Mouse (Mus musculus) olfactory bulb, adult 2 months (tissue): ENCODE results near the gene Chtop. TPM values are rescaled to one million over a fixed set of nuclear protein-coding genes. Genes with fewer than 3 reads are reported as not detected.

ENCODE experiments used
- H3K27ac ChIP-seq: fragments of 200-500 bp; 2 replicates; pipeline ENCODE4 v1.5.1; 2012; ENCODE audit warnings: low read depth, low read length; ENCODE audit not compliant: insufficient read depth
- H3K4me1 ChIP-seq: fragments of 200-500 bp; 2 replicates; pipeline ENCODE4 v1.6.1; 2012; ENCODE audit warnings: low read length; ENCODE audit not compliant: control insufficient read depth, insufficient read depth
- H3K4me3 ChIP-seq: fragments of 200-500 bp; 2 replicates; pipeline ENCODE4 v1.5.1; 2012; ENCODE audit warnings: mild to moderate bottlenecking, low read depth, low read length, moderate library complexity; ENCODE audit not compliant: insufficient read depth
- CTCF ChIP-seq: fragments of 200-500 bp; IDR thresholded peaks from 2 replicates; pipeline ENCODE4 v1.5.1; 2012; ENCODE audit warnings: low read depth, mild to moderate bottlenecking, low read length, moderate library complexity; ENCODE audit not compliant: insufficient read depth
- POLR2A ChIP-seq: fragments of 200-500 bp; IDR thresholded peaks from 2 replicates; pipeline ENCODE4 v1.6.1; 2012; ENCODE audit warnings: mild to moderate bottlenecking, low read depth, low read length, moderate library complexity; ENCODE audit not compliant: insufficient read depth
- WGBS: fragments of 180-500 bp; shearing (Covaris S2); methylation state at CpG from one replicate; pipeline ENCODE4 v1.1.7; 2018; 5-methylcytosine and 5-hydroxymethylcytosine counted together
- polyA plus RNA-seq: library from polyadenylated mRNA; stranded (reverse); fragments of >200 nt; gene quantifications from 2 replicates; pipeline ENCODE4 v1.2.4, GENCODE M21; 2012; ENCODE audit warnings: low replicate concordance; ENCODE audit not compliant: missing spikeins, insufficient read depth, insufficient read length

Chtop gene
- polyA plus RNA-seq, 1 experiment: not detected

DNA sequence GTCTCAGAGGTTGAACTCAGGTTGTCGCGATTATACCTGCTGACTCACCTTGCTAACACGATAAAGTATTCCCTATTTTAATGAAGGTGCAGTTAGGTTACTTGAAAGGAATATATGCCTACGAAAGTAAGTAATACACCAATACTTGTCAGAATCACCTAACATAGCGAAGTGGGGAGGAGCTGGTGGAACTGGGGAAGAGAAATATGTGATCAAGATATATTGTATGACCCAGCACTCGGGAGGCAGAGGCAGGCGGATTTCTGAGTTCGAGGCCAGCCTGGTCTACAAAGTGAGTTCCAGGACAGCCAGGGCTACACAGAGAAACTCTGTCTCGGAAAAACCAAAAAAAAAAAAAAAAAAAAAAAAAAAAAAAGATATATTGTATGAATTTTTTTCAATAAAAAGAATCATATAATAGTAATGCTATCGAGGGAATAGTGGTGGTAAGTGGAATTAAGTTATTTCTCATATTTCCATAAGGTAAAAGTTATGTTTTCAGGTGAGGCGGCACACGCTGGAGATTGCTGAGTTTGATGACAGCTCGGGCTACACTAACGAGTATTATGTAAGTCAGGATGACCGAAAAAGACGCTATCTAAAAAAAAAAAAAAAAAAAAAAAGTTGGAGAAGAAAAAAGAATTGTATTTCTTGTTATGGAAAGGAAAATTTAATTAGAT is 34.0 kb downstream of the Chtop start:
- 32% methylated on average over 16 of the region's 16 CpGs for WGBS
- TF ChIP-seq POLR2A (no peak), CTCF (no peak)
- H3K27ac ChIP-seq: no peak overlapping the region
- no peak overlapping the region for H3K4me3 ChIP-seq
- peaks cover 2% of the 10 kb centered on the region; the same call in 1 of the 2 replicates for H3K4me1 ChIP-seq

DNA sequence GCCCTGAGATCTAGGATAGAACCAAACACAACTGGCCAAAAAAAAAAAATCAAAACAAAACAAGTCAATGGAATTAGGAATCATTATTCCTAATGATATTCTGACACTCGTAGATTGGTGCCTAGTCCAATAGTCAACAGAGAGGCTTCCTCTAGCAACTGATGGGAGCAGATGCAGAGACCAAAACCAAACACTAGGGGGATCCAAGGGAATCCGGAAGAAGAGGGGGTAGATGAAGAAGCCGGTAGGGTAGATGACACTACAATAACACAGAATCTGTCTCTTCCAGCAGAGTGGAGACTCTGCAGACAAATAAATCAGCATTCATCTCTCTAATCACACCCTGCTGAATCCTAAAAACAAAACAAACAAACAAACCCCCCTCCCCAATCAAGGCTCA is 37.1 kb downstream of the Chtop start:
- Histone ChIP-seq H3K4me1 (peaks cover 2% of the 10 kb centered on the region; the same call in 1 of the 2 replicates), H3K4me3 (no peak overlapping the region)

DNA sequence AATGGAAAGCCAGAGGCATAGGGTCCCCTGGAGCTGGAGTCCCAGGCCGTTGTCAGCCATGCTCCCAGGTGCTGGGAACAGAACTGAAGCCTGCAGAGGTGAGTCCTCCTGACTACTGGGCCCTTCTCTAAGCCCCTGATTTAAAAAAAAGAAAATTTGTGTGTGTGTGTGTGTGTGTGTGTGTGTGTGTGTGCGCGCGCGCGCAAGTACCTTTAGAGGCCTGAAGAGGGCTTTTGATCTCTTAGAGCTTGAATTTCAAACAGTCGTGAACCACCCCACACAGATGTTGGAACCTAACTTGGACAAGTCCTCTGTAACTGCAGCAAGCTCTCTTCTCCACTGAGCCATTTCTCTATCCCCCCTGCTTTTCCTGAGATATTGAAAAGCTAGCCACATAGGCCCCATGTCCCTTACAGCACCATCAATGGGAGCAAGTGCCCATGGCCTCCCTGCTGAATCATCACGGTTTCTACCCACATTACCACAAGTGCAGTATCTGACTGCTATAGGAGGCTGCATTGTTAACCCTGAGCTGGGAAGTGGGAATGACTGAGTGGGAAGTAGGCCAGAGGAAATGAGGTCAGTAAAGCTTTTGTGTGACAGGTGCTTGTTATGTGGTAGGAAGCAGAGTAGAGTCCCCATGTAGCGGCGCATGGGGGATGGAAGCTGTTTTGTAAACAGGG is 41.5 kb downstream of the Chtop start:
- no peak overlapping the region for H3K27ac ChIP-seq
- 93% methylated on average over 10 of the region's 10 CpGs for WGBS
- TF ChIP-seq CTCF (no peak), POLR2A (no peak)
- peaks cover 10% of the 10 kb centered on the region for H3K4me1 ChIP-seq
- no peak overlapping the region for H3K4me3 ChIP-seq

More for the DNA sequence above, 37.1 kb downstream of the Chtop start:
- WGBS: 15% methylated on average over 3 of the region's 3 CpGs
- H3K27ac ChIP-seq: no peak overlapping the region
- TF ChIP-seq CTCF (no peak), POLR2A (no peak)

DNA sequence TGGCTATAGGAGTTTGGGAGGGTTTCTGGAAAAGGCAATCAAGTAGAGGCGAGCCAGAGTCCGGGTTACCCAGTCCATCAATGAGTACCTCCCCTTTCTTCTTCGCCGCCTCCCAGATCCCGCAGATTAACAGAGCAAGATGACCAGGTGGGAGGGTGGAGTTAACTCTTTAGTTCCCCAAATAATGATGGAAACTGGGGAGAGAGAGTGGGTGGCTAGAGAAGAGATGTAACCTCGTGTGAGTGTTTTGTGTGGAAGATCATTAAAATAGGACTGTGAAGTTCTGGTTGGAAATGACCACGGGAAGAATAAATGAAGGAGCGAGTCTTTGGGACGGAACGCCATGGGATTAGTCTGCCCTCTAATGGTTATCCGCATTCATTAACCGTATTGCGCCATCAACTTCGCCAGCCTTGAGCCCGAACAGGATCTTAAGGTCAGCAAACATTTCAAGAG is 43.0 kb downstream of the Chtop start:
- Histone ChIP-seq H3K27ac (no peak overlapping the region), H3K4me3 (peak overlapping the region; percentile 58), H3K4me1 (peaks cover 10% of the 10 kb centered on the region)
- TF ChIP-seq CTCF (0 out of 2 replicates have a peak, but pooled peaks have one; percentile 29), POLR2A (no peak)
- whole genome bisulfite sequencing: under 1% methylated on average over 15 of the region's 15 CpGs

DNA sequence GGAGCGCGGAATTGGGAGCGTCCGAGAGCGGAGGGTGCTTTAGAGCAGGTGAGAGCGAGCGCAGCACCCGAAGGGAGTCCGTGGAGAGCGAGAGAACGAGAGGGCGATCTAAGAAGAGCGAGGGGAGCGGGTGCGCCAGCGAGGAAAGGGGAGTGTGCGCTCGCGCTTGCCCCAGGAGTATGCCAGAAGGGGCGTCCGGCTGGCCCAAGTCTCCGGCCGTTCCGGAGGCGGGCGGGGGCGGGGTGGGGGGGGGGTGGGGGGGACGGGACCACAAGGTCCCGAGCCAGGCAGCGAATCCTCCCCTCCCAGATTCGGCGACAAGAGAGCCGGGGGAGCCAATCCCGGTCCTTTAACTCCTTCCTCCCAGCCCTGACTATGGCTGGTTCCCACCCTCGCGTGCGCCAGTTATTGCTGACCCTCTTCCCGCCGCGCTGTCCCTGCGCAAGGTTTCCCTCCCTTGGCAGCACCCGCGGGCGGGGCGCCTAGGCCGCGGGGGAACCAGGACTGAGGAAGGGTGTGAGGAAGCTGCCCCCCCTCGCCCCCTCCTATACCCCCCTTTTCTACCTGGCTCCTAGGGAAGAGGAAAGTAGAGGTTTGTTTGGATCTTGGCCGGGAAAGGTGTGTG is 43.5 kb downstream of the Chtop start, which contains the start of gene Npr1:
Gene Npr1, minus strand, starts transcription at position 181 of the 625 bp plus-strand sequence.
- TF ChIP-seq POLR2A: no peak
- TF ChIP-seq CTCF: no peak
- under 1% methylated on average over 45 of the region's 49 CpGs for WGBS
- H3K4me1 ChIP-seq: peaks cover 10% of the 10 kb centered on the region
- no peak within 1 kb of the TSS for H3K27ac ChIP-seq
- peak within 1 kb of the TSS; percentile 58 for H3K4me3 ChIP-seq

DNA sequence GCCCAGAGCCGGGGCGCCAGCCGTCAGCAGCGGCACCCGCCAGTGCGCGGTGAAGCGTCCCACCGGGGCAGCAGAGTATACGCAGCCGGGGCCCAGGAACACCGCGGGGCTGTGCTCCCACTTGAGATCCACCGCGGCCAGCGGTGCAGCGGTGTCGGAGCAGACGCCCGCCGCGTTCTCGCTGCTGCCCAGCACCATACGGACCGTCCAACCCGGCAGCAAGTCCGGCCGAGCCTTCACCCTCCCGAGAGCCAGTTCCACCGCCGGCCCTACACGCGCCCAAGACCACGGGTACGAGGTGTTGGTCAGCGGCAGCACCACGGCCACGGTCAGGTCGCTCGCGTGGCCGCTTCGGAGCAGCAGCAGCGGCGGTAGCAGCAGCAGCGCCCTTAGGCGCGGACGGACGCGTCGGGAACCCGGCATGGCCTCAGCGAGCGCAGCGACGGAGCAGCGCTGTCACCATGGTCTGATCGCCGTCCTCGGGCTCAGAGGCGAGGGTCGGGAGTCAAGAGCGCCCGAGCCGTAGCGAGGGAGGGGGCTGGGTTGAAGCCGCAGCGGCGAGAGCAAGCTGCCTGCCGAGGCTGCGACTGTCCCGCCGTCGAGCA is 44.1 kb downstream of the Chtop start:
- Histone ChIP-seq H3K4me3 (peak overlapping the region; percentile 58), H3K4me1 (peaks cover 10% of the 10 kb centered on the region), H3K27ac (no peak overlapping the region)
- 1% methylated on average over 75 of the region's 75 CpGs for WGBS
- TF ChIP-seq POLR2A (no peak), CTCF (no peak)

DNA sequence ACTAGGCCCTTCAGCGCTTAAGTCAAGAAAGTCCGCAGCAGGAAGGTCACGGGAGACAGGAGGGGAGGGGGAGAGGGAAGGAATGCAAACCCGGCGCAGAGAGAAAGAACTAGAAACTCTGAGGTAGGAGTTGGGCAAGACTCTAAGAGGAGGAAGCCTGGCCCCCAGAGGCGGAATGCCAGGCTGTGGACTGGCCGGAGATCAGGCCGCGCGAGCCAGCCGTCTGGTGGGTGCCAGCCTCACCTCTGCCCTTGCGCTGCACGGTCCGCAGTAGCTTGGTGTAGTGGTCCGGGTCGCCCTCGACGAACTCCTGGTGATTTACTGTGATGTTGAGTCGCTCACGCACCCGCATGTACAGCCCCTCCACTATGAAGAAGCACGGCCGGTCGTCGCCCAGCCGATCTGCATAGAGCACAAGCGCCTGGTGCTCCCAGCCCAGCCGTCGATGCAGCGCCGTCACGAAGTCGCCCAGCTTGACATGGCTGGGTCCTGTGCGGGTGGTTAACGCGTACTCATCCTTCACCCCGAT is 44.7 kb downstream of the Chtop start:
- Histone ChIP-seq H3K4me3 (peak overlapping the region; percentile 58; the same call in 1 of the 2 replicates), H3K27ac (no peak overlapping the region), H3K4me1 (peaks cover 10% of the 10 kb centered on the region)
- 33% methylated on average over 37 of the region's 37 CpGs for WGBS
- TF ChIP-seq CTCF (no peak), POLR2A (no peak)

DNA sequence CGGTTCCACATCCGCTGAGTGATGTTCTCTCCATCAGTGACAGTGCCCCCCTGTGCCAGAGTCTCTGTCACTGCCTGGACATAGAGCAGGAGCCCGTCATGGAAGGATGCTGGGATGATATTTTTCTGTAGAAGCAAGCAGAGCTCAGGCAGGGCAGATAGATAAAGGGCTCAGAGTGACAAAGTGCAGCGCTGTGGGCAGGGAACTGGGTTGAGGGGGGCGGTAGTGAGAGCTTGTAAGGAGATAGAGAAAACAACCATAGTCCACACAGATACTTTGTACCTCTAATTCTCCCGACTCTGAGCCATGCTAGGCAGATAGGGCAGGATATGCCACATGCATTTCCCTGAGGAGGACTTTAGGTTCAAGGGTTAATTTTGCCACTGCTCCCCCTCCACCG is 46.7 kb downstream of the Chtop start:
- H3K4me3 ChIP-seq: no peak overlapping the region
- H3K27ac ChIP-seq: no peak overlapping the region
- 55% methylated on average over 7 of the region's 7 CpGs for WGBS
- TF ChIP-seq POLR2A (no peak), CTCF (no peak)
- H3K4me1 ChIP-seq: peaks cover 10% of the 10 kb centered on the region
